Mouse (Mus musculus) B cell, adult 62 days (primary cell): ENCODE results near the gene Tirap. TPM values are rescaled to one million over a fixed set of nuclear protein-coding genes. Genes with fewer than 3 reads are reported as not detected.

Source experiments
- total RNA-seq: library from RNA; stranded (reverse); gene quantifications from 4 replicates; pipeline ENCODE4 v1.2.4, GENCODE M21; 2023

Gene Tirap
- total RNA-seq, result 10.5 to 11.9 TPM (median 11.6 TPM) in 4 replicates

GRCm38 (mm10) chr9:35199772-35200471 is at the start of gene Tirap, which contains the start of gene Srpr:
Gene Tirap (minus strand): TSS chr9:35200291.
Gene Srpr (plus strand): TSS chr9:35200175.

GRCm38 (mm10) chr9:35210542-35211474 is 10.7 kb upstream of the Tirap start, which contains the start of gene Foxred1:
Gene Foxred1 (minus strand): TSS chr9:35211055.

GRCm38 (mm10) chr9:35175251-35176123 is 24.6 kb downstream of the Tirap start, which contains the start of gene Dcps:
Gene Dcps (minus strand): TSS chr9:35176061.

Other genes starting within 250 kb of the Tirap start
- 10.0 to 17.9 TPM (median 14.7 TPM) in 4 replicates for gene St3gal4, start 81.0 kb downstream of the Tirap start, total RNA-seq
- gene Dcps, start 24.2 kb downstream of the Tirap start, total RNA-seq, result 35.4 to 37.3 TPM (median 35.6 TPM) in 4 replicates
- 98.3 to 120 TPM (median 101 TPM) in 4 replicates for gene Srpr, start 116 bp downstream of the Tirap start, total RNA-seq
- gene Foxred1, start 10.8 kb upstream of the Tirap start, total RNA-seq, result 30.5 to 37.8 TPM (median 35.8 TPM) in 4 replicates
- gene Fam118b, start 67.5 kb upstream of the Tirap start, total RNA-seq, result 18.0 to 26.5 TPM (median 22.5 TPM) in 4 replicates
- 26.0 to 30.3 TPM (median 27.1 TPM) in 4 replicates for gene Rpusd4, start 67.6 kb upstream of the Tirap start, total RNA-seq
- gene Cdon, start 220.8 kb upstream of the Tirap start, total RNA-seq, result 5.1 to 8.5 TPM (median 6.4 TPM) in 4 replicates